In genomic region chr13:44608681-44609335, GRCm38 (mm10) we compare ENCODE assay signal across 13 mouse cellular contexts.
DNase-seq lines count a peak whose midpoint lies in the region; TF ChIP-seq lines count a peak whose summit lies in the region.
"Had no signal": no experiment of that assay in that cellular context is flagged by ENCODE, and none has a peak within 500 bp of the region (broad histone marks: within the 10 kb centered on the region; RNA-seq: fewer than 3 reads in every experiment).

No protein-coding gene starts in this region.

- WGBS in heart, adult 2 months, result 63% methylated on average over 11 of the region's 11 CpGs

- peak overlapping the region; percentile 75 for H3K27ac ChIP-seq in gastrocnemius, adult 2 months
- peak overlapping the region; percentile 73 for H3K27ac ChIP-seq in heart, adult 2 months
- H3K27ac ChIP-seq: hindbrain, embryonic 10.5 days; limb, embryonic 13.5 days had no signal

- TF ChIP-seq EP300 in heart, adult 2 months (IDR thresholded peaks at IDR 0.05; ENCODE audit: insufficient read depth, low read depth, low read length), result peak; percentile 63

- no peaks in the 10 kb centered on the region for H3K27me3 ChIP-seq in heart, adult 2 months (ENCODE audit: control insufficient read depth, insufficient read depth, low read length)
- H3K27me3 ChIP-seq: limb, embryonic 13.5 days had no signal

- no peak overlapping the region for H3K4me3 ChIP-seq in gastrocnemius, adult 2 months
- no peak overlapping the region for H3K4me3 ChIP-seq in heart, adult 2 months
- H3K4me3 ChIP-seq: hindbrain, embryonic 10.5 days; limb, embryonic 13.5 days had no signal

- H3K9ac ChIP-seq in heart, adult 2 months (ENCODE audit: low read depth, low read length), result no peak overlapping the region
- H3K9ac ChIP-seq: limb, embryonic 13.5 days had no signal

- TF ChIP-seq CTCF in gastrocnemius, adult 2 months (IDR thresholded peaks at IDR 0.05), result no peak
- no peak for TF ChIP-seq CTCF in heart, adult 2 months (IDR thresholded peaks at IDR 0.05)

- no peak for TF ChIP-seq POLR2A in heart, adult 2 months (IDR thresholded peaks at IDR 0.05; ENCODE audit: insufficient read depth, low read depth, low read length)

- DNase-seq in gastrocnemius, adult 2 months, result peak; percentile 48
- DNase-seq in gastrocnemius, postnatal 10 days, result no peak
- DNase-seq in adrenal gland, adult 8-10 months, result peak; percentile 83
- peak; percentile 23 to 34 for DNase-seq in heart, adult 2 months
- DNase-seq in heart, postnatal 4 days, result peak; percentile 28
- no peak for DNase-seq in B cell, adult 2 months
- DNase-seq in left cerebral cortex, postnatal 14 days (ENCODE audit: low spot score in 2 of 2), result no peak
- DNase-seq in ovary, postnatal 14 days (ENCODE audit: low spot score), result no peak
- DNase-seq: kidney, adult 18-20 months; layer of hippocampus, adult 9-11 months; lung, adult 2 months had no signal

- intact Hi-C loops in gastrocnemius, adult 2 months (cut with DNase I), result no loop called here
- intact Hi-C loops in heart, adult 2 months (cut with DNase I), result no loop called here
- intact Hi-C loops in left cerebral cortex, postnatal 14 days (cut with DNase I), result no loop called here

- H3K4me1 ChIP-seq in heart, adult 2 months (ENCODE audit: control insufficient read depth, insufficient read depth, low read length), result peaks cover 3% of the 10 kb centered on the region; the same call in 1 of the 2 replicates
- H3K4me1 ChIP-seq: hindbrain, embryonic 10.5 days had no signal

- H3K79me2 ChIP-seq in heart, adult 2 months (replicated peaks; ENCODE audit: control insufficient read depth, insufficient read depth, low read length), result no peaks in the 10 kb centered on the region

- no peaks in the 10 kb centered on the region for H3K36me3 ChIP-seq in heart, adult 2 months (ENCODE audit: control insufficient read depth, insufficient read depth, low read length)
- H3K36me3 ChIP-seq: hindbrain, embryonic 10.5 days; limb, embryonic 13.5 days had no signal

Comparison
In these comparisons a context has a peak if more than half of its experiments do, and no peak if none do; other contexts are left out.
1. DNase-seq: peak in gastrocnemius, adult 2 months (single experiment), adrenal gland, adult 8-10 months (single experiment), heart, adult 2 months (2 of 2) and heart, postnatal 4 days (single experiment); none in gastrocnemius, postnatal 10 days (single experiment), B cell, adult 2 months (0 of 2), left cerebral cortex, postnatal 14 days (0 of 2) and ovary, postnatal 14 days (single experiment).